Mouse (Mus musculus): ENCODE data around the gene Usp30. TPM values are rescaled to one million over a fixed set of nuclear protein-coding genes. Genes with fewer than 3 reads are reported as not detected.

Usp30 gene
- polyA plus RNA-seq, 2 experiments, result 2.0 to 3.9 TPM

GRCm38 (mm10) chr5:114030652-114031051 lies 34.6 kb upstream of the Usp30 start:
- TF ChIP-seq CTCF (IDR thresholded peaks at IDR 0.05; ENCODE audit: low read depth), result no peak; the same call in 1 of the 2 replicates
- no peak for TF ChIP-seq EP300 (IDR thresholded peaks at IDR 0.05; ENCODE audit: low read depth)
- Histone ChIP-seq H3K4me2 (ENCODE audit: low read depth) (no peak overlapping the region), H3K9me3 (ENCODE audit: control insufficient read depth, low read length) (no peaks in the 10 kb centered on the region), H3K27me3 (ENCODE audit: control insufficient read depth, insufficient read depth, low read length) (no peaks in the 10 kb centered on the region), H3K4me3 (ENCODE audit: insufficient read depth in 1 of 2, low read depth in 2 of 2, low read length in 2 of 2) (no peak overlapping the region), H3K4me1 (replicated peaks; ENCODE audit: control insufficient read depth in 2 of 2, insufficient read depth in 2 of 2, low read length in 1 of 2) (no peaks in the 10 kb centered on the region), H3K9ac (replicated peaks) (no peak overlapping the region), H3K36me3 (replicated peaks; ENCODE audit: control insufficient read depth, insufficient read depth, low read depth) (no peaks in the 10 kb centered on the region), H3K27ac (no peak overlapping the region)
- no peak for DNase-seq (ENCODE audit: low read depth in 3 of 3, low spot score in 3 of 3)
- WGBS (ENCODE audit: insufficient replicate concordance), result 81% methylated on average over 12 of the region's 12 CpGs
- no peak for ATAC-seq (ENCODE audit: insufficient read depth)

GRCm38 (mm10) chr5:114032161-114032763 lies 33.0 kb upstream of the Usp30 start:
- WGBS (ENCODE audit: insufficient replicate concordance), result 54% methylated on average over 3 of the region's 3 CpGs
- Histone ChIP-seq H3K27ac (no peak overlapping the region), H3K36me3 (replicated peaks; ENCODE audit: control insufficient read depth, insufficient read depth, low read depth) (no peaks in the 10 kb centered on the region), H3K9ac (replicated peaks) (no peak overlapping the region), H3K4me1 (replicated peaks; ENCODE audit: control insufficient read depth in 2 of 2, insufficient read depth in 2 of 2, low read length in 1 of 2) (no peaks in the 10 kb centered on the region), H3K4me3 (ENCODE audit: insufficient read depth in 1 of 2, low read depth in 2 of 2, low read length in 2 of 2) (no peak overlapping the region), H3K4me2 (ENCODE audit: low read depth) (no peak overlapping the region), H3K9me3 (ENCODE audit: control insufficient read depth, low read length) (no peaks in the 10 kb centered on the region), H3K27me3 (ENCODE audit: control insufficient read depth, insufficient read depth, low read length) (no peaks in the 10 kb centered on the region)
- no peak for TF ChIP-seq EP300 (IDR thresholded peaks at IDR 0.05; ENCODE audit: low read depth)
- TF ChIP-seq CTCF (IDR thresholded peaks at IDR 0.05; ENCODE audit: low read depth), result no peak
- no peak for DNase-seq (ENCODE audit: low read depth in 3 of 3, low spot score in 3 of 3)
- ATAC-seq (ENCODE audit: insufficient read depth), result no peak

- 57% methylated on average over 7 of the region's 7 CpGs for WGBS (ENCODE audit: insufficient replicate concordance)
- H3K4me3 ChIP-seq (ENCODE audit: insufficient read depth in 1 of 2, low read depth in 2 of 2, low read length in 2 of 2), result no peak overlapping the region
- no peak overlapping the region for H3K27ac ChIP-seq
- H3K4me1 ChIP-seq (replicated peaks; ENCODE audit: control insufficient read depth in 2 of 2, insufficient read depth in 2 of 2, low read length in 1 of 2), result no peaks in the 10 kb centered on the region
- H3K9ac ChIP-seq (replicated peaks), result no peak overlapping the region
- H3K4me2 ChIP-seq (ENCODE audit: low read depth), result no peak overlapping the region
- ATAC-seq (ENCODE audit: insufficient read depth) (no peak), DNase-seq (ENCODE audit: low read depth in 3 of 3, low spot score in 3 of 3) (no peak)
- H3K36me3 ChIP-seq (replicated peaks; ENCODE audit: control insufficient read depth, insufficient read depth, low read depth), result no peaks in the 10 kb centered on the region
- H3K27me3 ChIP-seq (ENCODE audit: control insufficient read depth, insufficient read depth, low read length), result no peaks in the 10 kb centered on the region
- no peaks in the 10 kb centered on the region for H3K9me3 ChIP-seq (ENCODE audit: control insufficient read depth, low read length)
- TF ChIP-seq EP300 (IDR thresholded peaks at IDR 0.05; ENCODE audit: low read depth) (no peak), CTCF (IDR thresholded peaks at IDR 0.05; ENCODE audit: low read depth) (no peak)
These were observed 30.9 kb upstream of the Usp30 start for GRCm38 (mm10) chr5:114034393-114034792.

- Histone ChIP-seq H3K36me3 (replicated peaks; ENCODE audit: control insufficient read depth, insufficient read depth, low read depth) (no peaks in the 10 kb centered on the region), H3K4me3 (ENCODE audit: insufficient read depth in 1 of 2, low read depth in 2 of 2, low read length in 2 of 2) (no peak overlapping the region), H3K4me1 (replicated peaks; ENCODE audit: control insufficient read depth in 2 of 2, insufficient read depth in 2 of 2, low read length in 1 of 2) (no peaks in the 10 kb centered on the region), H3K4me2 (ENCODE audit: low read depth) (no peak overlapping the region), H3K27ac (no peak overlapping the region), H3K27me3 (ENCODE audit: control insufficient read depth, insufficient read depth, low read length) (no peaks in the 10 kb centered on the region), H3K9ac (replicated peaks) (no peak overlapping the region), H3K9me3 (ENCODE audit: control insufficient read depth, low read length) (no peaks in the 10 kb centered on the region)
- TF ChIP-seq CTCF (IDR thresholded peaks at IDR 0.05; ENCODE audit: low read depth) (no peak), EP300 (IDR thresholded peaks at IDR 0.05; ENCODE audit: low read depth) (no peak)
- DNase-seq (ENCODE audit: low read depth in 3 of 3, low spot score in 3 of 3) (no peak), ATAC-seq (ENCODE audit: insufficient read depth) (no peak)
- 63% methylated on average over 10 of the region's 10 CpGs for WGBS (ENCODE audit: insufficient replicate concordance)
These were observed 30.1 kb upstream of the Usp30 start for GRCm38 (mm10) chr5:114035111-114035510.

- ATAC-seq (ENCODE audit: insufficient read depth) (no peak), DNase-seq (ENCODE audit: low read depth in 3 of 3, low spot score in 3 of 3) (no peak)
- no peak overlapping the region for H3K27ac ChIP-seq
- TF ChIP-seq CTCF (IDR thresholded peaks at IDR 0.05; ENCODE audit: low read depth) (no peak), EP300 (IDR thresholded peaks at IDR 0.05; ENCODE audit: low read depth) (no peak)
- peaks cover 5 to 8% of the 10 kb centered on the region in 2 experiments; a peak in 2 of 4 replicates for H3K4me1 ChIP-seq (replicated peaks; ENCODE audit: control insufficient read depth in 2 of 2, insufficient read depth in 2 of 2, low read length in 1 of 2)
- no peak overlapping the region for H3K9ac ChIP-seq (replicated peaks)
- H3K4me3 ChIP-seq (ENCODE audit: insufficient read depth in 1 of 2, low read depth in 2 of 2, low read length in 2 of 2), result no peak overlapping the region
- no peaks in the 10 kb centered on the region for H3K36me3 ChIP-seq (replicated peaks; ENCODE audit: control insufficient read depth, insufficient read depth, low read depth)
- WGBS (ENCODE audit: insufficient replicate concordance), result 33% methylated on average over 7 of the region's 8 CpGs
- no peak overlapping the region for H3K4me2 ChIP-seq (ENCODE audit: low read depth)
- H3K27me3 ChIP-seq (ENCODE audit: control insufficient read depth, insufficient read depth, low read length), result no peaks in the 10 kb centered on the region
- H3K9me3 ChIP-seq (ENCODE audit: control insufficient read depth, low read length), result no peaks in the 10 kb centered on the region
These were observed 24.8 kb upstream of the Usp30 start for GRCm38 (mm10) chr5:114040508-114040907.

Measured in liver, embryonic 14.5 days (tissue).